Mouse (Mus musculus): Measurements from ENCODE around the gene Plekha3.

The Plekha3 gene

DNA sequence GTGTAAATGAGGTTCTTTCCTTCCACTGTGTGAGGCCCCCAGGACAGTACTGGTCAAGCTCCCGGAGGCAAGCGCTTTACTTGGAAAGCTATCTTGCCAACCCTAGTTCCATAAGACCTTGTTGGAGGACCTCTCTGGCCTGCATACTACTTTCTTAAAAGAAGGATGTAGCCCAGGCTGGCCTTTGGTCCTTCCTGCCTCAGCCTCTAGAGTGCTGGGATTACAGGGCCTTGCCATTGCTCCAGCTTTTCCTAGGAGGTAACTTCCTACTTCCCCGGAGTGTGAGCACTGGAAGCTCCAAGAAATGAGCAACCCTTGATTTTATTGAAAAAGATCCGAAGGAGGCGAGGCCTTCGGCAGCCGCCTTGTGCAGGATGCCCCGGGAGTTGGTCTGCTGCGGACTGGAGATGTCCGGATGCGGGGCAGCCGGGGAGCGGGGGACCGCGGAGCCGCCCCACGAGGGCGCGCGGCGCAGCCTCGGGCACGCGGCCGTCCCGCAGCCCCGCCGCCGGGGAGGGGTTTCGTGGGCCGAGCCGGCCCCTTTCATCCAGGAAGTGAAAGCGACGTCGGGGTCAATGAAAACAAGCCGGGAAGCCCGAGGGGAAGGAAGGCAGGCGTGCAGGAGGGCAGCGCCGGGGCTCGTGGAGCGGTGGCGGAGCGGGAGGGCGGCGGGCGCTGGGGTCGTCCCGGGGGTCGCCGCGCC lies at the start of gene Plekha3:
Gene Plekha3, plus strand, starts transcription at position 557 of the 703 bp plus-strand sequence.
- in situ Hi-C loops (cut with MboI; ENCODE audit: unreplicated experiment in 2 of 2) = loop anchor here (5.0 to 25.0 kb wide), 2 partner anchors 303 to 1262 kb away; partner anchors contain the start of gene Cwc22 (in 2 of the 2)

DNA sequence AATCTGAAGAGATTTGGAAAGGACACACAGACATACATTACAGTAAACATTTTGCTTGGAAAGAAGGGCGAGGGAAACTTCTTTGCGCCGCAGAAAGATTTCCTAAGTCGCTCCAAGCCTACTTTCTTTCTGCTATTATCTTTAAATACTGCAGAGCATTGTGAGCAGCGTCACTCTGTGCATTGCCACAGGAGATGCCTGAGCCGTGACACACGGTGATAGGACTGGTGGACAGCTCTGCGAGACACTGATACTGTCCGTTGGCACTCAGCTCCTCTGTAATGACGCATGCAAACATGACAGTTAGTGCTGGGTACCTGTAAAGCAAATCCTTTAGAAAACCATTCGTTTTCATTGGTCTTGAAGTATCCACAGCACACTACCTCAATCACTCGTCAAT lies 44.8 kb upstream of the Plekha3 start:
- in situ Hi-C loops (cut with MboI; ENCODE audit: unreplicated experiment in 2 of 2) = no loop called here

DNA sequence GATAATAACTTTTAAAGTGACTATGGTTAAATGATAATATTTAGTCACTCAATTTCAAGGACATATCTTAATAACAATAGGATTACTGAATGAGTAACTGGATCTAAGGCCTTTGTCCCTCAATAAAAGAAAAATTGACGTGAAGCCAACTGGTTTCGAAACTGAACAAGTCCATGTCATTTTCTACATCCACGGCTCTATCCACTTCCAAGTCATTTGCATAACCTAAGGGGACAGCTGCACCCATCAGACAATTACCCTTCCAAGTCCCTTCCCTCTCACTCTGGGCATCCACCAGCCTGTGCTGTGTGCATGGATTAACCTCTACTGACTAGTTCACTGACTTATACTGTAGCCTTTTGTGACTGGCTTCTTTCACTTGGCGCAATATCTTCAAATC lies 43.5 kb upstream of the Plekha3 start:
- in situ Hi-C loops (cut with MboI; ENCODE audit: unreplicated experiment in 2 of 2) = no loop called here

DNA sequence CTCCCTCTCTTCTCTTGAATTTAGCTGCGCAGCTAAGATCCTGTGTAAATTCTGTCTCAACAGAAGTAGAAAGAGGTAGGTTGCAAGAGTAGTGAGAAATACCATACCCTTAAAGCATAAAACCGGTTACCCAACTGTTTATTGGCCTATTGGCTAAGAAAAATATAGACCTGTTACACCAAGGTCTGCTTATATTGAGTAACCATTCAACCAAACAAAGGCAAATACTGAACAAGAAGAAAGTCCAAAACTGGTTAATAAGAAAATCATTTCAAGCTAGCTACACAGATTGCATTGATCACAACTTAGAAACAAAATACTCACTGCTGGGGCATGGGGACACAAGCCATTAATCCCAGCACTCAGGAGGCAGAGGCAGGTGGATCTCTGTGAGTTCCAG lies 35.4 kb upstream of the Plekha3 start:
- in situ Hi-C loops (cut with MboI; ENCODE audit: unreplicated experiment in 2 of 2) = loop anchor here in 1 of 2 experiments (10.0 kb wide), 1 partner anchor 265 kb away; no protein-coding TSS in a partner anchor

DNA sequence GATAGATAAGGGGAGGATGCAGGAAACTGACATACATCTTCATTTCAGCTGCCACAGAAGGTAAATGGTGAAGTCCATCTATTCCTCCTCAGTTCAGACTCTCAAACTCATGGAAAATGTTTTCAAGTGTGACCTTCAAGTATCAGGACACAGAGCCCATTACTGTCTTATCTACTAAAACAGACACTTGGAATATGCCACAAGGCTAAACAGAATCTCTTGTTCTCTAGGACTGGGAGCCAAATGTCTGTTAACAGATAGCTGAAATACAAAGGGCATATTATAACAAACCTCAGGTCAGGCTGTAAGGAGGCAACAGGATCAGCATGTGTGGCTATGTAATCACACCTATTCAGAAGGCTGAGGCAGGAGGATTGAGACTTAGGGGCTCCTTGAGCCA lies 31.3 kb upstream of the Plekha3 start:
- in situ Hi-C loops (cut with MboI; ENCODE audit: unreplicated experiment in 2 of 2) = loop anchor here in 1 of 2 experiments (10.0 kb wide), 1 partner anchor 269 kb away; no protein-coding TSS in a partner anchor

DNA sequence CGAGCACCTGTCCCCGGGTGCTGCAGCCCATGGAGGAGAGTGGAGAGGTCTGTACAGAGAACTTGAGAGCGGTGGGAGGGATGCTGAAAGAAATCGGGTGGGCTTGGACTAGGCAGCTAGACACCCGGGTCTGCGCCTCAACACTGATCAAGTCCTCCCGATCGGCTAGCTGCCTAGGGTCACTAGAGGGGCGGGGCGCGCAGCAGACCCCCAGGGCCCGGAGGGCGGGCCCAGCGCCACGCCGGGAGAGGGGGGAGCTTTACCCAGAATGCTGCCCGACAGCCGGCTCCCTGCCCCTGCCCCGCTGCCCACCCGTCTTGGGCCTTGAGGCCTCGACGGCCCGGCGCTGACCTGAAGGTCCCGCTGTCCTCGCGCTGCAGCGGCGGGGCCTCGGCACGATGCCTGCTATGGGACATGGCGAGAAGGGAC lies 27.6 kb upstream of the Plekha3 start:
- in situ Hi-C loops (cut with MboI; ENCODE audit: unreplicated experiment in 2 of 2) = loop anchor here in 1 of 2 experiments (10.0 kb wide), 1 partner anchor 273 kb away; no protein-coding TSS in a partner anchor

DNA sequence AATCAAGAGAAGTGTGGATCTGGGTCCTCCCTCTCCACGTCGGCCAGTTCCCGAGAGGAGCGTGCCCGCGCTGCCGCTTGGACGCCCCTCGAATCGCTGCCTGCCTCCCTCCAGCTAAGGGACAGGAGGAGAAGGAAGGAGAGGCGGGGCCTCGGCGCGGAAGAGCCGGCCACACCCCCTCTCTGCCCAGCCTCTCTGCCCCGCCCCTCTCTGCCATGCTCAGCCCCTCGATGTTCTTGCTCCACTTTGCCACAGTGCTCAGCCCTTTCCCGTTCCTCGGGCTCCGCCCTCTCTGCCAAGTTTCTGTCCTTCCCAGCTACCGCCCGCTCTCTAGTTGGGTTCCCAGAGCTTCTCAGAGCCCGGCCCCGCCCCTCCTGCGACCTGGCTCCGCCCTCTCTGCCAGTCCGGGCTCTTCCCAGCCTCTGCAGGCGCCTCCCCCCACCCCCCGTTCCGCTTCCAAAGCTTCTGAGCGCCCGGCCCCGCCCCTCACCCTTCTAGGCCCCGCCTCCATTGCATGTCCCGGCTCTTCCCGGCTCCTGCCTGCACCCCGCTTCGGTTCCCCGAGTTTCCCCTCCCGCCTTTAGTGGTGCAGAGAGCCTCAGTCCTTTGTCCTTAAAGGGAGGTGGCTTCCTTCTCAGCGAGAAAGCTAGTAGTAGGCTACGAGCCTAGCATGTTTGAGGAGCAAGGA lies 27.1 kb upstream of the Plekha3 start, which contains the start of the genes Prkra and Pjvk:
Gene Prkra, minus strand, starts transcription at position 133 of the 688 bp plus-strand sequence.
Gene Pjvk, plus strand, starts transcription at position 594 of the 688 bp plus-strand sequence.
- in situ Hi-C loops (cut with MboI; ENCODE audit: unreplicated experiment in 2 of 2) = loop anchor here in 1 of 2 experiments (10.0 kb wide), 1 partner anchor 273 kb away; no protein-coding TSS in a partner anchor

DNA sequence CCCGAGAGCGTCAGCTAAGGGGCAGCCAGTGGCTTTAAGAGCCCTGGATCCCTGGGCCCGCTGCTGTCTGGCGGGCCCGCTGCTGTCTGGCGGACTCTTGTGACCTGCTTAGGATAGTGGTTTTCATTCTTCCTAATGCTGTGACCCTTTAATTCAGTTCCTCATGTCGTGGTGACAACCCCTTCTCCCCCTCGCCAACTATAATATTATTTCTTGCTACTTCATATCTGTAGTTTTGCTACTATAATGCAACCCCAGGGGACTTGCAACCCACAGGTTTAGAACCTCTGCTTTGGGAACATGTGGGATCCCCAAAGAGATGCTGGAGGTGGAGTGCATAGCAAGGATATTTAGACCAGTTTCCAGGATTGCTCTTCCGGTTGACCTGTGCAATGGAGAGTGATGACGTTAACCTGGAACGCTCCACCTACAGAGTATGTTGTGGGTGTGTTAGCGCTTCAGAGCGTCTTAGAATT lies 26.4 kb upstream of the Plekha3 start:
- in situ Hi-C loops (cut with MboI; ENCODE audit: unreplicated experiment in 2 of 2) = loop anchor here in 1 of 2 experiments (10.0 kb wide), 1 partner anchor 274 kb away; no protein-coding TSS in a partner anchor

DNA sequence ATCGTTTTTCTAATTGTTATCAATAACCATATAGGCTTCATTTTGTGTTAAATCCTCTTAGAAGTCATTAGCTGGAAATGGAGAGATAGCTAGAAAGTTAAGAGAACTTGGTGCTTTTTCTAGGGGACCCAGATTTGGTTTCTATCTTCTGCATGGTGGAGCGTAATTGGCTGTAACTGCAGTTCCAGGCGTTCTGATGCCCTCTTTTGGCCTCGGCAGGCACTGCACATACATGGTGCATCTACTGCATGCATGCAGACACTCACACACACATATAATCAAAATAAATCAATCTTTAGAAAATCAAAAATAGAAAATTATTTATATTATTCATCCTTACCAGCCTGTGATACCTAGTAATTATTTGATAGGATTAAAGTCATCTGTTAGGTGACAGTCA lies 22.0 kb upstream of the Plekha3 start:
- in situ Hi-C loops (cut with MboI; ENCODE audit: unreplicated experiment in 2 of 2) = loop anchor here in 1 of 2 experiments (25.0 kb wide), 1 partner anchor 1284 kb away; the partner anchor contains the start of gene Cwc22

DNA sequence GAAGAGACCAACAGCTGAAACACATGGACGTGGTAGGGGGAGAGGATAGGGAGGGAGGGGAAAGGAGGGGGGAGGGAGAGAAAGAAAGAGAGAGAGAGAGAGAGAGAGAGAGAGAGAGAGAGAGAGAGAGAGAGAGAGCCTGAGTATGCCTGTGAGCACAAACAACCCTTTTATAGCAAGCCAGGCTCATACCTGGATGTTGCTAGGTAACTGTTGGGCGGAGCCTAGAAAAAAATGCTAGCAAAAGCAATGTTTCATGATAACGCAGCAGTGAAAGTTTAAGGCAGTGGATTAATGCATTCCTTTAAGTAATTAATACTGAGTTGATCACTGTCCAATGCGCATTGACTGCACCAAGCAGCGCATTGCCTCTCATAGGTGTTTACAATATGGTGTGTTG lies 20.4 kb upstream of the Plekha3 start:
- in situ Hi-C loops (cut with MboI; ENCODE audit: unreplicated experiment in 2 of 2) = loop anchor here in 1 of 2 experiments (25.0 kb wide), 1 partner anchor 1283 kb away; the partner anchor contains the start of gene Cwc22

DNA sequence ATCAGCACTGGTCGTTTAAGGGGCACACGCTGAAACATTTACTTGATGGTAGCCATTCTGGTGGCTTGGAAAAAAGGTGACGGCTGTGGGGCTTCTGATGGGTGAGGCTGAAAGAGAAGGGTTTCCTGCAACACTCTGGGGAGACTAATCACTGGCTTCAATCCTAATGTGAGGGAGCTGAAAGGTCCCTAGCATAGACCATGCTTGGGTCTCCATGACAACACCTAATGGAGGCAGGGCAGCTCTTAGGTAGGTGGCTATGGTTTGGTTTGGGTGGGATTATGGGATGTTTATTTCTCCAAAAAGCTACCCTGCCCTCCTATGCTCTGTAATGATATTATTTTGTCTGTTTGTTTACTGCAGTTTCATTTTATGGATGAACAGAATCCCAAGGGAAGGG lies 19.6 kb upstream of the Plekha3 start:
- in situ Hi-C loops (cut with MboI; ENCODE audit: unreplicated experiment in 2 of 2) = loop anchor here in 1 of 2 experiments (25.0 kb wide), 1 partner anchor 1282 kb away; the partner anchor contains the start of gene Cwc22

DNA sequence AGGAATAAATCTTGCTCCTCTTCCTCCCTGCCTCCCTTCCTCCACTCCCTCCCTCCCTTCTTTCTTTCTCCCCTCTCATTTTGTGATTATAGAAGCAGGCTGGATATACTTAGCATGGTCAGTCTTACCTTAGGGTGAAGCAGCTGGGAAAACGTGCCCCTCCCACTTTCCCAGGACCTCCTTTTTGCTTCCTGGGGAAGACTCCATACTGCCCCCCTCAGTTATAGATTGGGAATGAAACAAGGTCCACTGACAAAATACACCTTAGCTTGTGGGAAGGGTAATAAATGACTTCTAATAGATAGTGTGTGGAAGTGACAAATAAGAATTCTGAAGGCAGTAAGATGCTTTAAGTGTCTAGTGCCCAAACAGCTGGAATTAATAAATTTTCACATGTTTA lies 19.1 kb upstream of the Plekha3 start:
- in situ Hi-C loops (cut with MboI; ENCODE audit: unreplicated experiment in 2 of 2) = loop anchor here in 1 of 2 experiments (25.0 kb wide), 1 partner anchor 1281 kb away; the partner anchor contains the start of gene Cwc22

DNA sequence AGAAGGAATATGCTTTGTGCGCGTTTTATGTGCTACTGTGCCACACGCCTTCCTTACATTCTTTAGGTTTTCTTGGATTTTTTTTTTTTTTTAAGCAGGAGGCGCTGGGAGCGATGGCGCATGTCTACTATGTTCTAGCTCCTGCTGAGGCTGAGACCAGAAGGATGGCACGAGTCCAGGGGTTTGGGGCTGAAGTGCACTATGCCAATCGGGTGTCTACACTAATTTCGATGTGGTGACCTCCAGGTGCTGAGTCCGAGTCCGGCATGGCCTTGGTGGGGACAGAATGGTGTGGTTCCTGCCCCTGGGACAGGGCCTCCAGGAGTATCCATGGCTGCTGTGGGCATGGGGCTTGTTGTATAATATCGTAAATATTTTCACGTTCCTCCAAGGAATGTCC lies 16.5 kb upstream of the Plekha3 start:
- in situ Hi-C loops (cut with MboI; ENCODE audit: unreplicated experiment in 2 of 2) = loop anchor here in 1 of 2 experiments (25.0 kb wide), 1 partner anchor 1279 kb away; the partner anchor contains the start of gene Cwc22

DNA sequence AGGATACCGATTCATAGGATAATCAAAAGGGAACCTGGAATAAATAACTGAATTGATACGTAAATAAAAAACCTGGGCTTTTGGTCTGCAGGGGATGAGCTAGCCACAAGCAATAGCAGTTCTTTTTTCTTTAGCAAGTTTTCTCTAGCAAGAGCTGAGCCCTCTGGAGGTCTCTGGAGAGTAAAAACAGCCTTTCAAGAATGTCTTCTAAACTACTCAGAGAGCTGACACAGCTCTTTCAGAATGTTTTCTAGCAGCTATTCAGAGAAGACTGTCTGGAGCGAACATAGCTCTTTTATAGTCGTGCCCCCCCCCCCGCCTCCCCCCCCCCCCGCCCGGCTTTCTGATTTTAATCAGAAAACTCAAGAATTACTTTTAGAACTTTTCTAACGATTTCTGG lies 15.7 kb upstream of the Plekha3 start:
- in situ Hi-C loops (cut with MboI; ENCODE audit: unreplicated experiment in 2 of 2) = loop anchor here in 1 of 2 experiments (25.0 kb wide), 1 partner anchor 1278 kb away; the partner anchor contains the start of gene Cwc22

DNA sequence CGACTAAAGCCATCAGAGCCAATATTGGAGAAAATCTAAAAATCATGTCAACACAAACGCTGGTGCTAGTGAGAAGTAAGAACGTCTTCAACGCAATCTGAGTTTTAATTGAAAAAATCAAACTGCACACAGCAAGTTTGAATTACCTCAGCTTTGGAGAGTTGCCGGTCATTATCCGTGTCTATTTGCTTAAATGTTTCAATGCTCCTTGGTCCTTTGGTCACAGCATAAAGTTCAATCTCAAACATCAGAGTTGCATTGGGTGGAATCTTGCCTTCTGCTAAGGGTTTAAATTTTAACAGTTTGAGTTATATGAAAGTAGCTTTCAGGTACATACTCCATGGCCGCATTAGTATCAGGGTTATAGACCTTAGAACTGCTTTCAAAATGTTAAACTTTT lies 9.6 kb upstream of the Plekha3 start:
- in situ Hi-C loops (cut with MboI; ENCODE audit: unreplicated experiment in 2 of 2) = loop anchor here in 1 of 2 experiments (25.0 kb wide), 1 partner anchor 1272 kb away; the partner anchor contains the start of gene Cwc22

DNA sequence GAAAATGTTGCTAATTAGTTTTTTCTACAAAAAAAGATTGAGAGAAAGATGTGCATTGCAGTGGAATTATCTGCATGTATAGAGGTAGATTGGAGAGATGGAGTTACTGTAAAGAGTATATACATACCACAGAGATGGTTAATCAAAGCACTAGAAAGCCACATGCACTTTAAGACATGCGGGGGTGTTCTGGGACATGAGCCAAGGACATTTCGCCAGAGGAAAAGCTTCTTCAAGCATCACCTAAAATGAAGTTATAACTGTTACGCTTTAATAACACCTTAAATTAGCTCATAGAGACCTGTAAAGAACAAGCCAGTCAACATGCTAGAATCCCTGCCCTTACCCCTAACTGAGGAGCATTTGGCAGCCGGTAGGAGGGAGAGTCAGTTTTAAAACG lies 7.9 kb upstream of the Plekha3 start:
- in situ Hi-C loops (cut with MboI; ENCODE audit: unreplicated experiment in 2 of 2) = loop anchor here in 1 of 2 experiments (25.0 kb wide), 1 partner anchor 1270 kb away; the partner anchor contains the start of gene Cwc22

DNA sequence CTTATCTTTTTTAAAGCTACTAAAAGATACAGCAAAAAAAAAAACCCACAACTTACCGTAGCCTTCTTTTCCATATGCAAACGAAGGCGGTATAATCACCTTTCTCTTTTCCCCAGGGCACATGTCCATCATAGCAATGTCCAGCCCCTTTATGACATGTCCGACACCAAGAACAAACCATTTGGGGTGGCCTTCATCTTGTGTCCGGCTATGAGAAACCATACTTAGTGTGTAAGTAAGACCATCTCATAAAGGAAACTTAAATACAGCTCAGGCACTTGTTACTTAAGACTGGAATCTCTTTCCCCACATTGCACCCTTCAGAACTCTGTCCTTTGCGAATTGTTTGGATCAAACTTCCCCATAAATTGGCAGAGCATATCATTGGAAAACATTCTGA lies 3.4 kb upstream of the Plekha3 start:
- in situ Hi-C loops (cut with MboI; ENCODE audit: unreplicated experiment in 2 of 2) = loop anchor here (5.0 to 25.0 kb wide), 2 partner anchors 299 to 1266 kb away; partner anchors contain the start of gene Cwc22 (in 1 of the 2)

DNA sequence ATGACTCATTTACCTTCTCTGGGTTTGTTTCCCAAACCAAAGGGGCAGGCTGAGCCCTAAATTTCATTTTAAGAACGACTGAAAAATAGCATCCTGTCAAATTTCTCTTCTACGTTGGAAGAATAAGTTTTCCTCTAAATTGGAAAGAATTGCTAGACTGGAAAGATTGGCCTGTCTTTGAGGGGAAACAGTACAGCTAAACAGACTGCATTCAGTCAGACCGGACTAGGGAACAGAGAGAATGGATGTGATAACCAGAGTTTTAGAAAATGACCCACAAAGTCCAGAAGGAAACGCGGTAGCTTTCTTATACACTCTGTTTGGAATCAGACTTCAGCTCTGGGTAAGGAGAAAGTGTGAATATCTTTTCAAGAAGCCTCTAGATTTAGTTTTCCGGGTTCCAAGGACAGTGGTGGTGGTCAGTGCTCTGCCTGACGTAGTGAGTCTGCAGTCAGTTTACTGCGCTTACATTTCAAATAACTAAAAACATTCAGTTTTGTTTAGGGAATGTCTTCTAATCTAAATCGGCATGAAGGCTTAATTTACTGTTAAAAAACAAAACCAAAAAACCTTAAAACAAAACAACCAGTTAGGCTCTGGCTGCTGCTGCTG lies 2.8 kb upstream of the Plekha3 start:
- in situ Hi-C loops (cut with MboI; ENCODE audit: unreplicated experiment in 2 of 2) = loop anchor here (5.0 to 25.0 kb wide), 2 partner anchors 300 to 1265 kb away; partner anchors contain the start of gene Cwc22 (in 1 of the 2)

DNA sequence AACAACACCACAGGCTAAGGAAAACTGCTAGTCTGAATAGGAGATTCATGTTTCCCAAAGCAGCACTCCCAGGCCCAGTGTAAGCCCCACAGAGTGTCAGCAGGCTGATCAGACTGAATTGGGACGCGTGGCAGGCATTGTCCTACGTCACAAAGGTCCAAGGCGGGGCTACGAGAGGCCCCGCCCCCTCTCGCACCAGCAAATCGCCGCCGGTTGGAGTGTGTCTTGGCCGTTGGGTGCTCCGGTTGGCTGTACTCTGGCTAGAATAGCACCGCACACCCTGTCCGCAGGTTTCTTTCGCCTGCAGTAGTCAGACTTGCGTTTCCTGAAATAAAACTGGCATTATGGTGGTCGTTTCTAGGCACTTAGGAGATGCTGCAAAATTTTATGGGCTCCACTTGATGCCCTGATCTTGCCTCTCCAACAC lies 2.1 kb upstream of the Plekha3 start, which contains the start of gene Fkbp7:
Gene Fkbp7, minus strand, starts transcription at position 151 of the 427 bp plus-strand sequence.
- in situ Hi-C loops (cut with MboI; ENCODE audit: unreplicated experiment in 2 of 2) = loop anchor here (5.0 to 25.0 kb wide), 2 partner anchors 301 to 1264 kb away; partner anchors contain the start of gene Cwc22 (in 1 of the 2)

All from v-Abl transformed pro-B cells (cell line).